Mouse (Mus musculus) midbrain, embryonic 16.5 days (tissue): ENCODE results near the gene Atoh1. TPM values are rescaled to one million over a fixed set of nuclear protein-coding genes. Genes with fewer than 3 reads are reported as not detected.

Source experiments
- ATAC-seq: fragments of 200-750 bp; cut with Nextera tagmentation; 2 replicates; pipeline ENCODE4 v1.8.0; 2017; ENCODE audit warnings: moderate TSS enrichment
- H3K27ac ChIP-seq: fragments of 300-500 bp; sonication (generic); 2 replicates; pipeline ENCODE4 v1.5.1; 2014; ENCODE audit warnings: mild to moderate bottlenecking, low read length, mixed read lengths
- H3K27me3 ChIP-seq: fragments of 300-500 bp; sonication (generic); 2 replicates; pipeline ENCODE4 v1.6.1; 2014; ENCODE audit warnings: low read depth, low read length, mixed read lengths; ENCODE audit not compliant: control insufficient read depth, insufficient read depth
- H3K36me3 ChIP-seq: fragments of 300-500 bp; sonication (generic); 2 replicates; pipeline ENCODE4 v1.6.1; 2014; ENCODE audit warnings: mild to moderate bottlenecking, low read length, moderate library complexity, mixed read lengths; ENCODE audit not compliant: control insufficient read depth, insufficient read depth
- H3K4me1 ChIP-seq: fragments of 300-500 bp; sonication (generic); 2 replicates; pipeline ENCODE4 v1.6.1; 2014; ENCODE audit warnings: mild to moderate bottlenecking, low read length, mixed read lengths; ENCODE audit not compliant: control insufficient read depth, insufficient read depth
- H3K4me2 ChIP-seq: fragments of 300-500 bp; sonication (generic); 2 replicates; pipeline ENCODE4 v1.6.1; 2014; ENCODE audit warnings: mild to moderate bottlenecking, low read length, mixed read lengths
- H3K4me3 ChIP-seq: fragments of 300-500 bp; sonication (generic); 2 replicates; pipeline ENCODE4 v1.5.1; 2014; ENCODE audit warnings: low read depth, mild to moderate bottlenecking, low read length, moderate library complexity, mixed read lengths
- H3K9ac ChIP-seq: fragments of 300-500 bp; sonication (generic); 2 replicates; pipeline ENCODE4 v1.6.1; 2014; ENCODE audit warnings: low read depth, low read length, mixed read lengths
- H3K9me3 ChIP-seq: fragments of 300-500 bp; sonication (generic); replicated peaks from 2 replicates; pipeline ENCODE4 v1.6.1; 2014; ENCODE audit warnings: mild to moderate bottlenecking, low read length, mixed read lengths; ENCODE audit not compliant: control insufficient read depth, poor library complexity, severe bottlenecking
- WGBS: fragments of 180-500 bp; shearing (Covaris S2); extraction: QIAGEN DNeasy Blood & Tissue Kit; methylation state at CpG from one replicate; pipeline ENCODE4 v1.1.7; 2014; 5-methylcytosine and 5-hydroxymethylcytosine counted together
- polyA plus RNA-seq: library from polyadenylated mRNA; unstranded; fragments of >200 nt; fragmentation: Nextera tagmentation; extraction: Ambion mirVana; gene quantifications from 2 replicates; pipeline ENCODE4 v1.2.1, GENCODE M21; 2015

Gene Atoh1
- polyA plus RNA-seq, 1 experiment from 2014 or later = 0.44 TPM

- H3K9ac ChIP-seq = no peak overlapping the region
- H3K36me3 ChIP-seq = no peaks in the 10 kb centered on the region
- WGBS = under 1% methylated on average over 19 of the region's 19 CpGs
- peak overlapping the region; percentile 68 for H3K4me2 ChIP-seq
- peaks cover 30% of the 10 kb centered on the region for H3K4me1 ChIP-seq
- peaks cover 41% of the 10 kb centered on the region for H3K27me3 ChIP-seq
- peak overlapping the region; percentile 42 for H3K4me3 ChIP-seq
- no peak for ATAC-seq
- H3K27ac ChIP-seq = no peak overlapping the region
- H3K9me3 ChIP-seq = no peaks in the 10 kb centered on the region
Measured at GRCm38 (mm10) chr6:64730030-64730429, 1.1 kb downstream of the Atoh1 start.

- no peaks in the 10 kb centered on the region for H3K36me3 ChIP-seq
- H3K27ac ChIP-seq = no peak overlapping the region
- no peak for ATAC-seq
- H3K27me3 ChIP-seq = peaks cover 46% of the 10 kb centered on the region
- H3K9ac ChIP-seq = no peak overlapping the region
- no peak overlapping the region for H3K4me3 ChIP-seq
- H3K4me2 ChIP-seq = no peak overlapping the region
- H3K4me1 ChIP-seq = peaks cover 30% of the 10 kb centered on the region
- 2% methylated on average over 14 of the region's 14 CpGs for WGBS
- no peaks in the 10 kb centered on the region for H3K9me3 ChIP-seq
Measured at GRCm38 (mm10) chr6:64730506-64731020, 1.6 kb downstream of the Atoh1 start.

GRCm38 (mm10) chr6:64731126-64731525, 2.2 kb downstream of the Atoh1 start:
- H3K36me3 ChIP-seq = no peaks in the 10 kb centered on the region
- H3K27ac ChIP-seq = no peak overlapping the region
- 5% methylated on average over 7 of the region's 7 CpGs for WGBS
- no peaks in the 10 kb centered on the region for H3K9me3 ChIP-seq
- H3K4me1 ChIP-seq = peaks cover 30% of the 10 kb centered on the region
- H3K27me3 ChIP-seq = peaks cover 48% of the 10 kb centered on the region
- ATAC-seq = no peak
- no peak overlapping the region for H3K9ac ChIP-seq
- H3K4me3 ChIP-seq = no peak overlapping the region
- H3K4me2 ChIP-seq = no peak overlapping the region

DNA sequence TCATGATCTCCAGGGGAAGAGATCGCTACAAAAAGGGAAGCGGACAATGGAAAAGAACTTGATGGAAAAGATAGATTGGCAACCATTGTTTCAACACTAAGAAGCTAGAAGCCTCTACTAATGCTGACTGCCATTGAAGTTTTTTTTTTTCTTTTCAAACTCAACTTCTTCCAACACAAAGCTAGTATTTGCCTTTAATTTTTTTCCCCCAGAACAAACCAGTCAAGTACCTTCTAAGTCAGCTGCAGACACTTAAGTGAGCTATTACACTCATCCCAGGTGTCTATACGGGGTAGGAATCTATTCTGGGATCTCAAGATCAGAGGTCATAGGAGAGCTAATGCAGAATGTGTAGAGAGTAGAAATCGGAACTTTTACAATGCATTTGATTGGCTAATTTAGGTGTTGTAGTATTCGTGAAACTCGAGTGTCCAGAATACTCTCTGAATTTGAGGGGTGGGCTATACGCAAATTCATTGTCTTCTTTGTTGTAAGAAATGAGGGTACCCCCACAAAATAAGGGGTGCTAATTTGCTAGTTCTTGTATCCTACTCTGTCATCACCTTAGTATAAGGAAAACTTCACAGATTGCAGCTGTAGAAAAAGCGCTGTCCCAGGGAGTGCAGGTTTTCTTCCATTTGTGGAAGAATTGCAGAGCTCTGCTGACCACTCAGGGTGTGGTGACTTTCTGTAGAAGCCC, 2.8 kb downstream of the Atoh1 start:
- Histone ChIP-seq H3K36me3 (no peaks in the 10 kb centered on the region), H3K4me3 (no peak overlapping the region), H3K9ac (no peak overlapping the region), H3K4me2 (no peak overlapping the region), H3K4me1 (peaks cover 30% of the 10 kb centered on the region), H3K27me3 (peaks cover 52% of the 10 kb centered on the region), H3K27ac (no peak overlapping the region), H3K9me3 (no peaks in the 10 kb centered on the region)
- ATAC-seq = no peak
- 4% methylated on average over 8 of the region's 8 CpGs for WGBS

DNA sequence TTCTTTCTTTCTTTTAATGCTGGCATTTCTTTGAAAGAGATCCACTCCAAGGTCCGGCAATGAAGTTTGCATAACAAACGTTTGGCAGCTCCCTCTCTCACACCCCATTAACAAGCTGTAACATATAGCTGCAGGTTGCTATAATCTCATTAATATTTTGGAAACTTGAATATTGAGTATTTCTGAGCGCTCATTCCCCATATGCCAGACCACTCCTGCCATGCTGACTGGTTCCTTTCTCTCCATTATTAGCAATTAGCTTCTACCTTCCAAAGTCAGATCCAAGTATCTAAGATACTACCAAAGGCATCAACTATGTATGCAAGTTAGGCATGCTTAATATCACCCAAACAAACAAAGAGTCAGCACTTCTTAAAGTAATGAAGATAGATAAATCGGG, 4.4 kb downstream of the Atoh1 start:
- Histone ChIP-seq H3K27ac (no peak overlapping the region), H3K4me3 (no peak overlapping the region), H3K4me1 (peaks cover 26% of the 10 kb centered on the region), H3K9ac (no peak overlapping the region), H3K4me2 (no peak overlapping the region), H3K36me3 (no peaks in the 10 kb centered on the region), H3K27me3 (peaks cover 45% of the 10 kb centered on the region), H3K9me3 (no peaks in the 10 kb centered on the region)
- WGBS = 1% methylated on average over 4 of the region's 4 CpGs
- ATAC-seq = no peak

DNA sequence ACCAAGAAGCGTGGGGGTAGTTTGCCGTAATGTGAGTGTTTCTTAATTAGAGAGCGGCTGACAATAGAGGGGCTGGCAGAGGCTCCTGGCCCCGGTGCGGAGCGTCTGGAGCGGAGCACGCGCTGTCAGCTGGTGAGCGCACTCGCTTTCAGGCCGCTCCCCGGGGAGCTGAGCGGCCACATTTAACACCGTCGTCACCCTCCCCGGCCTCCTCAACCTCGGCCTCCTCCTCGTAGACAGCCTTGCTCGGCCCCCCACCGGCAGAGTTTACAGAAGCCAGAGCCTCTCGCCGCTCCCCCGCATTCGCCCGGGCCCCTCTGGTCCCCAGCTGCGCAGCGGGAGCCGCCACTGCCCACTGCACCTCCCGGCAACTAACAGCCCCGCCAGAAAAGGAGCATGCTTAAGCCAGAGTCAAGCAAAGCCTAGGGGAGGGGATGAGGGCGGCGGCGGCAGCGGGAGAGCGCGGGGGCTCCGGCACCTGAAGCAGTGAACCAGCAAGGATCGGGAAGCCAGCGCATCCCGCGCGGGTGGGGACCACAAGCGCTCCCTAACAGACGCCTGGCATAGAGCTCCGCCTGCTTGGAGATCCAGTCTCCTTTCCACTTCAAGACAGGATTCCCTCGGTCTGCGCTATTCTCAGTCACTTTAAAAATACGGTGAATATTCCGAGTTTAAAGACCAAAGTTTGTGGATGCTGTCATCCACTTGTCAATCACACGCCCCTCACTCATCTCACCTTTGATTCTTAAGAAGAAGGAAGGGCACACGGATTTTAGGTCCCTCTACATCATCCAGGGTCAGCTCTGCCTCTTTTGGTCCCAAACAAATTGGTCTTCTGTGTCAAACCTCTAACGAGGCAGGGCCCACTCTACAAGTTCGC, 5.8 kb downstream of the Atoh1 start:
- peaks cover 13% of the 10 kb centered on the region for H3K4me1 ChIP-seq
- no peaks in the 10 kb centered on the region for H3K9me3 ChIP-seq
- under 1% methylated on average over 54 of the region's 54 CpGs for WGBS
- no peak overlapping the region for H3K27ac ChIP-seq
- H3K4me2 ChIP-seq = peak overlapping the region; percentile 99
- H3K9ac ChIP-seq = peak overlapping the region; percentile 61
- H3K36me3 ChIP-seq = no peaks in the 10 kb centered on the region
- ATAC-seq = peak; percentile 80
- H3K4me3 ChIP-seq = peak overlapping the region; percentile 52
- peaks cover 41% of the 10 kb centered on the region for H3K27me3 ChIP-seq

GRCm38 (mm10) chr6:64736317-64736716, 7.4 kb downstream of the Atoh1 start:
- H3K36me3 ChIP-seq = no peaks in the 10 kb centered on the region
- no peak overlapping the region for H3K4me2 ChIP-seq
- peaks cover 36% of the 10 kb centered on the region for H3K27me3 ChIP-seq
- WGBS = 74% methylated on average over 4 of the region's 4 CpGs
- no peaks in the 10 kb centered on the region for H3K9me3 ChIP-seq
- no peak overlapping the region for H3K9ac ChIP-seq
- H3K4me1 ChIP-seq = peaks cover 9% of the 10 kb centered on the region
- no peak overlapping the region for H3K4me3 ChIP-seq
- H3K27ac ChIP-seq = no peak overlapping the region
- ATAC-seq = no peak

DNA sequence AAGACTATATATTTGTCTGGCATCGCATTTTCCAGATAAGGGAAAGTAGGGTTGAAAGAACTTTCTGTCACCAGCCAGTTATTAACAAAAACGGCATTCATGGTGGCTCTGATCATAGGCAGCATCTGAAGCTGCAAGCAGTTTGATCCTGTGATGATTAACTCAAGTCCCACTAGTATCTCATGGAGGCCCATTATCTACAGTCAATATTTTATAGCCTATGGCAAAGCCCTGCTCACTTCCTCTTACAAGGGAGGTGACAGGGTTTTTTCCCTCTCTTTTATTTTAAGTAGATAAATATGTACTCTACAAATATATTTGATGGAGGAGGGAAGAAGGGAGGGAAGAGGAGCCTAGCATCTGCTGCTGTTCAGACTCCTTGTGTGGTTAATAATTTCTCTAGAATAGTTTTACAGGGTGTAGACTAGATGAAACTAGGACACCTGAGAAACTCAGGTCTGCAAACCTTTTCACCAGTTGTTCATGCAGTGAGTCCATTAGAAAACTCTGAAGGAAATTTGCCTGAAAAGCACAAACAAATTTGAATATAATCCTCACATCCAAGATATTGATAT, 14.1 kb downstream of the Atoh1 start:
- WGBS = 87% methylated on average over 2 of the region's 2 CpGs
- H3K36me3 ChIP-seq = no peaks in the 10 kb centered on the region
- H3K27ac ChIP-seq = no peak overlapping the region
- H3K4me3 ChIP-seq = no peak overlapping the region
- H3K9me3 ChIP-seq = no peaks in the 10 kb centered on the region
- no peak overlapping the region for H3K4me2 ChIP-seq
- H3K4me1 ChIP-seq = no peaks in the 10 kb centered on the region
- no peaks in the 10 kb centered on the region for H3K27me3 ChIP-seq
- H3K9ac ChIP-seq = no peak overlapping the region
- ATAC-seq = no peak
